Mouse (Mus musculus) adrenal gland, adult 2 months (tissue): ENCODE results near the gene Prpf4. TPM values are rescaled to one million over a fixed set of nuclear protein-coding genes. Genes with fewer than 3 reads are reported as not detected.

Experiments
- DNase-seq: peaks from one replicate; pipeline ENCODE4 v3.0.0; 2021
- polyA plus RNA-seq: library from polyadenylated mRNA; depleted of rRNA; stranded (reverse); fragments of >200 nt; gene quantifications from 2 replicates; pipeline ENCODE4 v1.2.3, GENCODE M21; 2012
- total RNA-seq, 2 experiments: library from RNA; stranded (reverse); gene quantifications; 2 replicates each; pipeline ENCODE4 v1.2.3; 2021

Gene Prpf4
- total and polyA plus RNA-seq, 3 experiments: 15.1 to 23.6 (median 21.6) TPM

DNA sequence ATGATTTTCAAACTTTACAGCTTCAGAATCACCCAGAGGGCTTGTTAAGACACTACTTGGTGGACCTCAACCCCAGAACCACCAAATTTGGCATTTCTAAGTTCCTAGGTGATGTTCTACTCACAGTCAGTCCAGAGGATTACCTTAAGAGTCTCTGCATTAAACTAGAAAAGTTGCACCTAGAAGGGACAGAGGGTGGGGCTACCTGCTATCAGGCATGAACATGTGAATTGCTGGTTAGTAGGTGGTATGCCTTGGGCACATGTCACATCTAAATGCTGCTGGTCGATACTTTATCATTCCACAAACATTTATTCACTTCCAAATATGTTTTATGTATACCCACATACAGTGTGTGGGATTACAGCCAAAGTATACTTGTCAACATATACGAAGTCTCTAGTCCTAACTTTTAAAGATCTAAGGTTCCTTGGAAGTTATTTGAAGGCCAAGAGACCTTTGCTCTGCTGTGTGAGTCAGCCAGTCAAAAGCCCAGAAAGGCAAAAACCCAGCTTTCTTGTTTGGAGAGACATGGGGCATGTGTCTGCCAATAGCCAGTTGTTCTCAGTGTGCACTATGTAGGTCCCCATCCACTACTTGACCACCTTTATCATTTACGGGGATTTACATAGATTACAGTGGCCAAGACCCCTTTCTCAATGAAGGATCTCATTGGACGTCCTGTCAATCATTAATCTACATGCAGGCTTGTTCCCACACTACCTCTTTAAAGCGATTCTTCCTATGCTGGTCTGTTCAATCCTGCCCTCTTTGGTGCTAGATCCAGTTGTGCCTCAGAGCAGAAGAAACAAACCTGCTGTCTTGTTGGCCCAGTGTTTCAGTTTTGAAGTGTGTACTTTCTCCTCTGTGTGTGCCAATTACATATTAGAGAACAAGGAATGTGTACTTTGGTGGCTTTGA, 18.7 kb upstream of the Prpf4 start:
- no peak for DNase-seq

DNA sequence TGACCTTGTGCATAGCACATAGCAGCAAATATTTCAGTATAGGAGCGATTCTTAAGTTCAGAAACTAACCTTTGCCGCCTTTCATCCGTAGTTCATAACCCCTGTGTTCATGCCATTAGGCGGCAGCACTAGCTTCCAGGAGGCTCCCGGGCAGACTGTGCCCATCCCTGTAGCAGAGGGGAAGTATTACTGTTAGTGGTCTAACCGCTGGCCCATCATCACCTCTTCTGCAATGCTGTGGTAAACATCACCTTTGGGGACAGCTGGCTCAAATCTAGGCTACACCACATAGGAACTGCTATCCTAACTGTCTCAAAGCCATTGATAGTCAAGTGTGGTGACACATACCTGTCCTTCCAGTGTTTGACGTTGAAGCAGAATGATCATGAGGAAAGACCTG, 16.7 kb upstream of the Prpf4 start:
- no peak for DNase-seq

DNA sequence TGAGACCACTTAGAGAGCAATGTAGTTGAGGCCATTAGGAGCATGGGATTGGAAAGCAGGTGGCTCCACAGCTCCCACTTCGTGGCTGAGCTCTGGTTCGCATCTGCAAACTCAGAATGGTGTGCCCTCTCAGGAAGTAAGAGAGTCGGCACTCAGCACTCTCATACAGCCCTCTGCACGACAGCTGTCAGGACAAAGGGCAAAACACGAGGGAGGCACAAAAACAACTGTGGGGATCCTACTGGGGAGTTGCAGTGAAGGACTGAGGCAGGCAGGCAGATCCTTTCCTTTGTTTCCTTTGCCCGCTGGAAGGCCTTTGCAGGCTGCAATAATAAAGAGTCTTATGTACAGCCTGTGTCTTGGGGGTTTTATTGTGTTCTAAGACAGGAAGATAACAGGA, 15.1 kb upstream of the Prpf4 start:
- DNase-seq: no peak

DNA sequence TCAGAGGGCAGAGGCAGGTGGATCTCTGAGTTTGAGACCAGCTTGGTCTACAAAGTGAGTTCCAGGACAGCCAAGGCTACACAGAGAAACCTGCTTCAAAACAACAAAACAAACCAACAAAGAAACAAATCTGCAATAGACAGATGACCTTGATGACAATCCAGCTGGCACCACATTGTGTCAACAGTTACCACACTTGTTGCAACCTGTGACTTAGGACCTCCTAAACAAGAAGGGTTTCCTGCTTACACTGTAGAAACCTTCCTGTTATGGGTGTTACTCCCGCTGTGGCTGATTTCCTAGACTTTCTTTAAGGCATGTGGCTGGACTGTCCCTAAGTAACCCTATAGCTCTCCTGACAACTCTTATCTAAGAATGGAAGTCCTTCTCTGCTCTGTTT, 12.8 kb upstream of the Prpf4 start:
- DNase-seq: peak; percentile 65

DNA sequence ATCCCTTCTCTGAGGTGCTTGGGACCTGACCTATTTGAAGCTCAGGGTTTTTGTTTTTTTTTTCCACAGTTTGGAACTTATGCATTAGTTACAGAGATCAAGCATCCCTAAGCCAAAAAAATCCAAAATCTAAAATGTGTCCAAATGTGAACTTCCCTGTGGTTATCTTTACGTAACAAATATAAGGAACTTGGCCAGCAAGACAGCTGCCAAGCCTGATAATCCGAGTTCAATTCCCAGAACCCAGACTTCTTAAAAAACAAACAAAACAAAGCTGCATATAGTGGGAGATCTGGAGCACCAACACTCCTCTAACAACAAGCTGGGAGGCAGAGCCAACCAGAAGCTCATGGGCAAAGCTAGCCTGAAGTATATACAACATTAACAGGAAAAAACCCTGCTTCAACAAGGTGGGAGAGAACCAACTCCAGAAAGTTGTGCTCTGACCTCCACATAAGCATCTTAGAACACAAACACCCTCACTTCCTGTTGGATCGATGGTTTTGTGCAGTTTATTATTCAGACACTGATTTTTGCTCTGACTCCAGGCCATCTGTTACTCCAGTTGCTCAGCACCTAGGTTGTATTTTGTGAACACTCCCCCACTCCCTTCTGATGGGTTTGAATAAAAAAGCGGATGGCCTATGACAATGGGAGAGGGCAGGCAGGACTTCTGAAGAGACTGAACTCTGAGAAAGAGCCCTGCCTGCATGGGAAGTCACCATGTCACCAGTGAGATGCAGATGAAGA, 10.8 kb upstream of the Prpf4 start:
- no peak for DNase-seq

- DNase-seq: peak; percentile 75
These were observed 9.6 kb upstream of the Prpf4 start for GRCm38 (mm10) chr4:62398956-62399355.

DNA sequence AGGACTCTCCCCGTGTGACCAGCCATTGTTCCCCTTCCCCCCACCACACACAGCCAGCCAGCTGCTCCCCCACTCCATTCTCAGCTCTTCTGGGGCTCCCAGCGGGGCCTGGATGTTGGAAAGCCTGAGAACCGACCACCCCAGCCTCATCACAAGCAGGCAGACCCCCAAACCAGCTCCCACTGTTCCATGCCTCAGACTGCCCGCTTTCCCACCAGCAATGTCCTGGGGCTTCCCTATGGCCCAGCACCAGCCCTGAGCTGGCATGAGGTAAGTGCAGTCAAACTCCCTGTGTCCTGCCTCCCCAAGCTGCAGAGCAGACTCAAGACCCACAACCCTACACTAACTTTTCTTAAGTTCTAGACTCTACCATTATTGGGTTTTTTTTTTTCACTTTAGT, 2.5 kb upstream of the Prpf4 start:
- no peak for DNase-seq

DNA sequence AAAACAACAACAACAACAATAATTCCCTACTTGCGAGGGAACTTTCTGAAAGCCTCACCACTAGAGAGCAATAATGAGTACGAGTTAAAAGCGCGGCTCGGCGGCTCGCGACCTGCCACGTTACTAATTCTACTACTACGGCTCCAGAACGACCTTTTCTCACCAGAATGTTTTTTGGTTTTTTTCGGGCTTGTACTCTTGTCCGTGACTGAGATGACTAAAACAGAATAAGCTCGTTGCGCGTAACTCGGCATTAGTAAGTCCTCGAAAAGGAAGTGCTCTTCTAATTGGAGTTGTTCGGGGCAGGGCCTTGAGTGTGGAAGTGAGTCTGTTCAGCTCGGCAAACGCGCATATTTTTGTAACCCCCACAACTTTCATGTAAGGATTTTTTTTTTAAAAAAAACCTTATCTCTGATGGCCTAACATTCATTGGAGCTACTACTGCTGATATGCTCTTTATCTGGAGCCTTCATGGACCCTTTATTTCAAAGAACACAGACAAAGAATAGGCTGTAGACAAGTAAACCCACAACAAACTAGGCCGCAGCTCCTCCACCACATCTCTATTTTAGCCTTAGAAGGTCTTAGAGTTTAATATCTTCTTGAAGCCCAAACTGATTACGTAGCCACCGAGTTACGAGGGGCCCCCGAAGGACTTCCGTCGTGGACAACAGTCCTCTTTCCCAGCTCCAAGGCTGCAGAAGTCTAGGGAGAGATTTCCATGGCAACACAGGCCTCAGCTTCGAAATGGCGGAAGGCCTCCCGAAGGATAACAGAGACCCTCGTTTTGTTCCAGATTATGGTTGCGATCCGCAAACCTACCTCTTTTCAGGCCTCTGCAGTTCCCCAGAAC, 641 bp upstream of the Prpf4 start:
- DNase-seq: peak; percentile 78

- DNase-seq: no peak
These were observed 1.0 kb downstream of the Prpf4 start for GRCm38 (mm10) chr4:62409615-62410014.

DNA sequence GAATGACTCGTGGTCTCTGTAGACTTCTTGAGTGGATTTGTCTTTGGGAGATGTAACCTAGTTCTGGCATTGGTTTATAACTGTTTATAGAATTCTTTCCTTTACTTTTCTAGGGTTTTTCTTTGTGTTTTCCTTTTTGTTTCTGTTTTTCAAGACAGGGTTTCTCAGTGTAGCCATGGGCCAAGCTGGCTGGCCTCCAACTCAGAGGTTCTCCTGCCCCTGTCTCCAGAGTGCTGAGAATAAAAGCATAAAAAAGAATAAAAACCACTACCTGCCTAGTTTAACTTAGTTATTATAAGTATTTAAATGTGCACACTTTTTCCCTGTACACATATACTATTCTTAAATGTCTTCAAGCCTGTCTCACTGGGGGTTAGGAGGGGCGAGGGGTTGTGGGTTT, 1.7 kb downstream of the Prpf4 start:
- DNase-seq: no peak

- peak; percentile 86 for DNase-seq
These were observed 3.0 kb downstream of the Prpf4 start for GRCm38 (mm10) chr4:62411606-62412005.

GRCm38 (mm10) chr4:62418448-62418847, 9.9 kb downstream of the Prpf4 start:
- DNase-seq: no peak

DNA sequence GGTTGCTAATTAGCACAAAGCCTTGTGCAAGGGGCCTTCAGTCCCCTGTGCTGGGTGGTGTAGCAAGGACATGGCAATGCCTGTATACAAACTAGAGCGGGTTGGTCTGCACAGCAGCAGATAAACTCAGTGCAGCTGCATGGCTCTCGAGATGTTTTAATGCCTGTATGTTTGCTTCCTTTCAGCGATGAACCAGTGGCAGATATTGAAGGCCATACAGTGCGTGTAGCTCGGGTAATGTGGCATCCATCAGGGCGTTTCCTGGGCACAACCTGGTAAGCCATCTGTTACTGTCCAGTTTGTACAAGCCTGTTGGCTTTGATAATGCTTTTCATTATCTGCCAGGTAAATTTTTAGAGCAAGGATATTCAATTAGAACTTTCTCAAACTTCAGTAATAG, 10.5 kb downstream of the Prpf4 start:
- no peak for DNase-seq

DNA sequence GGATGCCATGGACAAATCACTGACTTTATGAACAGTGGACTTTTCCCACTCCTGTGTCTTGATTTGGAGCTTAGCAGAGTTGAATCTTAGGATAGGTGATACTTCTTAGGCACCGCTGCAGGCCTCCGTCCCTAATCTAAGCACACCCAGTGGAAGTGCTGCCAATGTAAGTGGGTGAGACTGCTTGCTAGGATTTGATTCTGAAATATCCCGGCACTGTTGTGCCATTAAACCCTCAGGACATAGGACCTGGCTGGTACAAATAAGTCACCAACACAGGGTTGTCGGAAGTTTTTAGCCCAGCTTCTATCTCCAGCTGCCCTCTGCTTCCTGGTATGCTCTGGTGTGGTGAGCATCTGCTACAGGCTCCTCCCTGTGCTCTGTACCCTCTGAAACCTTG, 17.3 kb downstream of the Prpf4 start:
- no peak for DNase-seq

DNA sequence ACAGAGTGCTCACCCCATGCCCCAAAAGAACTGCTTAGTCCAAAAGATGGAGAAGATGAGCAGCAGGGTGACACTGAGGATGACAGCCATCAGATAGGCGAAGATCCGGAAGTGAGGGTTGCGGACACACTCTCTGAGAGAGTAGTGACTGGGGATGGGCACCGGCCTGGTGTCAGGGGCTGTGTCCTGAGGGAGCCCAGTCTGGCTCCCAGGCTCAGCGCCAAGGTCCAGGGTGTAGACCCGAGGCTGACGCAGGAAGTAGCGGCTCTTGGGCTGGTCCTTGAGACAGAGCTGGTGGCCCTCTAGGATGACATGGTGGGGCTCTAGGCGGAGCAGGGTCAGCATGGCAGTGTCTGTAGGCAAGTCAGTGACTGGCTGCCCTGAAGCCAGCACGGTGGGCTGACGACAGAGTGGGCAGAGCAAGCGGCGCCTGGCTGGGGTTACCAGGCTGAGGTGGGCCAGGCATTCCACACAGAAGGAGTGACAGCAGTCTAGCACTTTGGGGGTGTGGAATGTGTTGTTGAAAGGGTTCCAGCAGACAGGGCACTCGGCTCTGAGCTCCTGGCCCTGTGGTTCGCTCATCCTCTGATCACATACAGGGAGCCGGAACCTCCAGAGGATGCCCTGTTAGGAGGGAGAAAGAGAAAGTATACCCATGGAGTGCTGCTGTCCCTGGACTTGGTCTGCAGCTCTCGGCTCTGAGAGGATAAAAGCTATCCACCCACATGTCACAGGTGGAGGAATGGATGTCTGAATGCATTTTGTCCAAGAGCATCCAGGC, 19.6 kb downstream of the Prpf4 start:
- no peak for DNase-seq

DNA sequence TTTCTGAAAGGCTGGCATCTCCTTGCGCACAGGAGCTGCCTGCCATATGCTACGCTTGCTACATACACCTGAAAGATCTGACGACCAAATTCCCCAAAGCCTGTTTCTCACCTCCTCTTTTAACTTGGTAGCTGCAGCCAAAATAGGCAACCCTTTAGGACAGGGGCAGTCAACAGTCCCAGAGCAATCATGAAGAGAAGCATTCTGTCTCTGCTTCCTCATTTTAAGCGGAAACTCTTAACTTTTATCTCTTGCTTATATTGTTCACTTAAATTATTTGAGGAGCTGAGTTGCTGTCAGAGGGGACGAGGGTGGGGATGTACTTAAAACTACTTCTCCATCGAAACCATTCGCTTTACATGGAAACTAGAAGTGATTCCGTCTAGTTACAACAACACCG, 21.0 kb downstream of the Prpf4 start:
- DNase-seq: no peak

DNA sequence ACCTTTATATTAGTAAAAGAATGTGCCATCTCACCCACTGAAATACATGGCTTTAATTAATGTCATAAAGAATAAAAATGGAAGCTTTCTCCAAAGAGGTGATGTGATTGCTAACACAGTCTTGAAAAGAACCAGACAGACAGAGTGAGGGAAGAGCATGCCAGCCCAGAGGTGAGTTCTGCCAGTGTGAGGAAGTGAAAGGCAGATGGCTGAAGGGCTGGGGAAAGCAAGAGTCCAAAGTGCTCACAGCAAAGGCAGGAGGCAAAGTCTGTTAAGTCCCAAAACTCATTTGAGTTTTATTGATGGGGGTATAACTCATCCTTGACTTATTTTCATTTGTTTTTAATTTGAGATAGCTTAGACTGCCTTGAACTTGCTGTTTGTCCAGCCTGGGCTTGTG, 22.1 kb downstream of the Prpf4 start:
- DNase-seq: no peak

DNA sequence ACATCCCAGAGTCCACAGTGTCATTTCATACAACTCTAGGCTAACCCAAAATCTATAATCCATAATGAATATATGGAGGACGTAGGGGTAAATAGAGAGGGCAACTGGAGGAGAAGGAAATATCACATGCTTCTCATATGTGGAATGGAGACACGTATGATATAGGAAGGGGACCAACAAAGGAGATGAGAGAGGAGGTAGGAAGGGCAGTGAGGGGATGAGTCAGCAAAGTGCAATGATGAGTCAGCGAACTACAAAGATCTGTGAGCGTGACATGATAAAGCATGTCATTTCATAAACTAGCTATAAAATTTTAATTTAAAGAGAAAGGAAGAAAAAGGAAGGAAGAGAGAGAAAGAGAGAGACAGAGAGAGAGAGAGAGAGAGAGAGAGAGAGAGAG, 22.9 kb downstream of the Prpf4 start:
- peak; percentile 31 for DNase-seq

GRCm38 (mm10) chr4:62433939-62434870, 25.6 kb downstream of the Prpf4 start:
- peak; percentile 44 for DNase-seq

DNA sequence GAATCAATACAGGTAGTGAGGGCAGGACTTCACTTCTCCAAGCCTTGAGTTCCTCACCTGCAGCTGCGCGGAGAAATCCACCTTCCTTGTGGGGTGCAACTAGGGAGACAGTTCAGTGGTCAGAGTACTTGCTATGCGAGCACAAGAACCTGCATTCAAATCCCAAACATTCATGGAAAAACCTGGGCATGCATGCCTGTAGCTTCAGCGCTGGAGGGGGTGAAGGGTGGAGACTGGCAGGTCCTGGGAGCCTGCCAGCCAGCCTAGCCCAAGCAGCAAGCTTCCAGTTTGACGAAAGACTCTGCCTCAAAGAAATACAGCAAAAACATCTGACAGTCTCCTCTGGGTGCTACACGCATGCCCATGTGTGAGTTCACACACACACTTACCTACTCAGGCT, 26.5 kb downstream of the Prpf4 start, which contains the start of gene Rnf183:
Rnf183 (minus strand) TSS at position 172 of the 400 bp plus-strand sequence.
- DNase-seq: no peak
